Mouse (Mus musculus) adrenal gland, adult 18-20 months (tissue): ENCODE data around the gene Pml. TPM values are rescaled to one million over a fixed set of nuclear protein-coding genes. Genes with fewer than 3 reads are reported as not detected.
A peak's percentile ranks its signal among the peaks of the same experiment; 100 is the strongest.

Source experiments
- DNase-seq, 2 experiments: peaks; one replicate each; pipeline ENCODE4 v3.0.0; 2021 to 2022; ENCODE audit warnings: low spot score in 2 of 2
- total RNA-seq, 2 experiments: library from RNA; stranded (reverse); gene quantifications; 1 replicate in 1 of 2; 2 replicates in 1 of 2; pipeline ENCODE4 v1.2.3; 2021

The Pml gene
- total RNA-seq, 2 experiments from 2014 or later: 16.1 to 17.9 TPM

- DNase-seq: peak in 1 of 2 experiments; percentile 16
These were observed 46.7 kb downstream of the Pml start for GRCm38 (mm10) chr9:58202676-58203453.

DNA sequence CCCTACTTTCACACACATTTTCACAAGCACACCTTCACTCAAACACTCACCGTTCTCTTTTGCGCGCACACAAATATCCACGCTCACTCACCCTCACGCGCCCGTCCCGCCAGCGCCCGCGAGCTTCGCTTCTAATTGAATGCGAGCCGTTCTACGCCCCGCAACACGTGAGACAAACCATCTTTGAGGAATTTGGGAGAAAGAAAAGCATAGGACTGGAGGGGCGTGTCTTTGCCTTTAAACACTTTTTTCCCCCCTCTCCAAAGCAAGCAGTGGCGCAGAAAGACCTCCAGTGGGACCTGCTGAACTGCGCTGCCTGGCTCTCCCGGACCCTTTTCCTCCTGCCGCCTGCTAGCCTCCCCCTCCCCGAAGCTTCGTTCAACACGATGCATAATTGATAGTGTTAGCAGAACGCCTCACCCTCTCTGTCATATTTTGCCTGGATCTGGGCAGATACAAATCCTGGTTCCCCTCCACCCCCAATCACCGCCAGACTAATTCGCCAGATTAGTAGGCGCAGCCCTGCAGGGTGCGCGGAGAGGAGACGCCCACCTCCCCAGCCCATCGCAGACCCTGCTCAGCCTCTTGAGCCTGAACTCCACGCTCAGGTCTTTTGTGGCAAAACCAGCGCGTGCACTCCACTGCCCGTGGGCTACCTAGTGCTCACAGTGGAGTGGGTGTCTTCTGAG is 47.6 kb downstream of the Pml start:
- DNase-seq: peak in 1 of 2 experiments; percentile 14

DNA sequence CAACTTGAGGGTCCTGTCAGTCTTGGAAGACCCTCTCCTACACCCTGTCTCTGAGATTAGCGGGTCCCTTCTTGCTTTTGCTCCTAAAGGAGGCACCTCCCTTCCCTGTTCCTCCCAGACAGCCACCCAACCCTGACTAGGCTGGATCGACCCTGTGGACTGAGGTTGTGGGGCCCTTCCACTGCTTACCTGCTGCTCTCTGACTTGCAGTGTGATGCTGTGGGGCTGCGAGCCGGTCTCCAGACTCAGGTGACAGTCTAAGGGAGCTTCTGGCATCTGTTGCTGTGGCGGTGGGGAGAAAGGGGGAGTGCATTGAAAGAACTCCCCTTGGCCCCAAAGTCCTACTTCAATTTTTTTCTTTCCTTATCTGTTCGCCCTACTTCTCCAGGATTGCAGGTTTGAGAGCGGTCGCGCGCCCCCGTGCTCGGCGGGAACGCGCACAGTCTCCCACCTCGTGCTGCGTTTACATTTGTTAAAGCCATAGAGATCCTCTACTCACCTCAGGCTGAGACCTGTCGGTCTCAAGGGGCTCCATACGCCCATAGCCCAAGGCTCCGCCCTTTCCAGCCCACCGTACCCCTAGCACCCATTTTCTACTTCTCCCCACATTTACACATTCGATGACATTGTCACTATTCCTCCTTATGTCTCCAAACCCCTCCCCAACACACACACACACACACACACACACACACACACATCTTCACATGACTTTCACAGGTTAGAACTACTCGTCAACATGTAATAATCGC is 48.3 kb downstream of the Pml start:
- DNase-seq: no peak

DNA sequence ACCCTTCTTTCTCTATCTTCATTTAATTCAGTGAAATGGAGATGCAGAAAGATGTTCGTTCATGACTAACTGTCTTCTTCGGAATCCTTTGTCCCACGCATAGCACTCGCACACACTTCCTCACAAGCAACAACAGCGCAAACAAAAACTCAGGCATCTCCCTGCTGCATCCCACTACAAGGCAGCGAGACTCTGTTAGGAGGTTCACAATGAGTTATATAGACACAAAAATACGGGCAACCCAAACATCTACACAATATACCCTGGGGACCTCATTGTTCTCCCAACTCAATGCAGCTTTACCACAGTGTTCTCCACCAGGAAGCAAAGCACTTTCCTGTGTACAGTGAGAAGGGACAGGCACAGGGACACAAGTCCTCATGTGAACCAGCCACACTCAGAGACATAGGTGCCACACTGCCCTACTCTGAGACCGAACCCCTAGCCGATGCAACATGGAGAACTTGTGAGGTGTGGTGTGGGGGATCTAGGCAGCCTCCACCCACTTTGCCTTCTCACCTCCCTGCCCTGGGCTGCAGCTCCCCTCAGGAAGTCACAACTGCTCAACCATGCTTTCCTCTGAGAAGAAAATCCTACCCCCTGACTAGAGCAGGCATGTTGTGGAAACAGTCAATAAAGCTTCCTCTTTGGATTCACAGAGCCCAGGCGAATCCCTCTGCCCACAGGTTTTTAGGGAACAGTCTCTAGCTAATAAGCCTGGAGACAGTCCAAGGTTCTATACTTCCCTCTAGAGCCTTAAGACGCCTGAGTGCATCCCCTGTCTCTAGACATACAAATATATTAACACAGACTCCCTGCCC is 49.1 kb downstream of the Pml start:
- peak in 1 of 2 experiments; percentile 14 for DNase-seq

GRCm38 (mm10) chr9:58199381-58200269 is 50.0 kb downstream of the Pml start:
- no peak for DNase-seq

DNA sequence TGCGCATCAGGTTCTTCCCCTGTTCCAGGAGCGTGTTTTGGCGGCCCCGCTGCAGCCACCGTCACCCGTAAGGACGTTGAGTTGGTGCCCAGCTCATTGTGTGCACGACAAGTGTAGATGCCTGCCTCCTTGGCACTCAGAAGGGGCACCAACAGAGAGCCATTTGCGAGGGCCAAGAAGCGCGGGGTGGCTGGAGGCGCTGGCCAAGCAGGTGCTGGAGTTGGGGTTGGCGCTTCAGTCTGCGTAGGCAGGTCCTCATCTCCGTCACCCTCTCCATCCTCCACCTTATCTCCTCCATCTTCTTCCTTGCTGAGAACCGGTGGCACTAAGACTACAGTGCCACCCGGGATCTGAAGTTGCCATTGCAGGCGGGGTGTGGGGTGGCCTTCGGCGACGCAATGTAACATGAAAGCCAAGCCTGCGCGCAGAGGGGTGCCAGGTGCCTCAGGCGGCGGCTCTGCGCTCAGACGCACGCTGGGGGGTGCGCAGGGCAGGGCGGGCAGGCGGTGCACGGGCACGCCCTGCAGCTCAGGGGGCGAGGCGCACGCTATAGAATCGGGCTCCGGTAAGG is 50.7 kb downstream of the Pml start:
- no peak for DNase-seq

DNA sequence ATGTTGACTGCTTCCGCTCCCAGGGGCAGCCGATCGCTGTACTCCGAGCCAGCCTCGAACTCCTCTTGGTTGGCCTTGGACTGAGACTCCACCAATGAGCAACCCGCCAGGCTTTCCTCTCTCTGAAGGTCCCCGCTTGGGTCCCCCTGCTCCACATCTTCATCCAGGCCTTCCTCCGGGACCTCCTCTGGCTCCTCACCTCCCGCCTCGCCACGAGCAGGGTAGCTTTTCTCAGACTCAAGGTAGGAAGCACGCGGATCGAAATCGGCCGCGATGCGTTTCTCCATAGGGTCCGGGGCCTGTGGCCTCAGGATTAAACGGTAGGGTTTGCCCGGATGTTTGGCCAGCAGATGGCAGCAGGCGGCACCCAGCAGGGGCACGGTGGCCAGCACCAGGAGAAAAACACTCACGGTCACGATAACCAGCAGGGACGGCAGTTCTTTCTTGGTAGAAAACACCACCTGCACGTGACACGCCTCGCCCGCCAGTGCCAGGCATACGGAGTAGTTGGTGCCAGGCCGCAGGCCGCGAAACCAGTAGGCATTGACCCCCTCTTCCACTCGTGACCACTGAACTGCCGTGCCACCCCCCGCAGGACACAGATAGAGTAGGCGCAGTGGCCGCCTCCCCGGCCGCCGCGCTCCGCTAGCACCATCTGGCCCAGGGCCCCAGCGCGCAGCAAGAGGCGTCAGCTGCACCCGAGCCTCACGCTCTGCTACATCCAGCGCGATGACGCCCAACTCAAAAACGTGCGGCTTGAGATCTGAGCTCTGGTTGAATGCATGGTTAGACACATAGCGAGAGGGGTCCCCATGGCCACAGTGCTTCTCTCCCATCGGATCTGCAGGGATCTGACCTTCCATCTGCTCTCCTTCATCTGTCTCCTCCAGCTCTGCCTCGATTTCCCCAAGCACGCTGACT is 51.5 kb downstream of the Pml start:
- peak; percentile 64 to 67 for DNase-seq

GRCm38 (mm10) chr9:58196610-58197567 is 52.7 kb downstream of the Pml start:
- DNase-seq: no peak

DNA sequence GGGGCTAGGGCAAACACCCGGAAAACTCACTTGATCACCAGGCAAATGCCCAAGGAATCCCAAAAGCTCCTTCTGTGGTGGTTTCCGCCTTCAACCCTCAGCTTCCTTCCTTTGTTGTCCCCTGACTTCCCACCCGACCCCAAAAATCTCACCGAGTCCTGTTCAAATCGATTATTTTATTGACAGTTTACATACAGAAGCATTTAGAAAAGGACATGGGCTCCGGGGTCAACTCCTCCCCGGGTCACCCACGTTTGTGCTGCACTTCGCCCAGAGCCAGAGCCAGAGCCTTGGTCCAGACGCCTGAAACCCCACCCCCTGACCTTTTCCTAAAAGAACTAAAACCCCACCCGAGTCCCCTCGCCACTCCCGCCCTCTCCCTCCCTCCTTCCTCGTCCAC is 53.4 kb downstream of the Pml start:
- no peak for DNase-seq

GRCm38 (mm10) chr9:58195671-58196070 is 53.9 kb downstream of the Pml start:
- DNase-seq: no peak

GRCm38 (mm10) chr9:58194222-58194621 is 55.4 kb downstream of the Pml start:
- no peak for DNase-seq

GRCm38 (mm10) chr9:58184456-58184855 is 65.1 kb downstream of the Pml start:
- DNase-seq: no peak

DNA sequence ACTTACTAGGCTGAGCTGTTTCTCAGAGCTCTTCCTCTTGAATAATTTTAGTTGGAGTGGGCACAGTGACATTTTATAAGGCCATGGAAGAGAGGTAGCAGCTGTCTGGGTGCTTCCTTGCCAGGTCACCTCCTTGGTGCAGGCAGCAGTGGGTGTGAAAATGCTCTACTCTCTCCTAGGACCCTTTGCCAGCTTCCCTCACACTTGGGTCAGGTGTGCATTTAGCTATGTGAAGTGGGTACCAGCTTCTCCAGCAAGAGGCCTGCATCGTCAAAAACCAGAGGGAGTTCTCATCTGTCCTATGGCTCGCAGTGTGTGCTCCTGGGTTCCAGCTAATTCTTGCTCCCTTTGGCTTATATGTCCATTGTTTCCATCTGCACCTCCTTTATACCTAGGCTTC is 70.2 kb downstream of the Pml start:
- DNase-seq: no peak

- no peak for DNase-seq
These were observed 72.4 kb downstream of the Pml start for GRCm38 (mm10) chr9:58177165-58177564.

DNA sequence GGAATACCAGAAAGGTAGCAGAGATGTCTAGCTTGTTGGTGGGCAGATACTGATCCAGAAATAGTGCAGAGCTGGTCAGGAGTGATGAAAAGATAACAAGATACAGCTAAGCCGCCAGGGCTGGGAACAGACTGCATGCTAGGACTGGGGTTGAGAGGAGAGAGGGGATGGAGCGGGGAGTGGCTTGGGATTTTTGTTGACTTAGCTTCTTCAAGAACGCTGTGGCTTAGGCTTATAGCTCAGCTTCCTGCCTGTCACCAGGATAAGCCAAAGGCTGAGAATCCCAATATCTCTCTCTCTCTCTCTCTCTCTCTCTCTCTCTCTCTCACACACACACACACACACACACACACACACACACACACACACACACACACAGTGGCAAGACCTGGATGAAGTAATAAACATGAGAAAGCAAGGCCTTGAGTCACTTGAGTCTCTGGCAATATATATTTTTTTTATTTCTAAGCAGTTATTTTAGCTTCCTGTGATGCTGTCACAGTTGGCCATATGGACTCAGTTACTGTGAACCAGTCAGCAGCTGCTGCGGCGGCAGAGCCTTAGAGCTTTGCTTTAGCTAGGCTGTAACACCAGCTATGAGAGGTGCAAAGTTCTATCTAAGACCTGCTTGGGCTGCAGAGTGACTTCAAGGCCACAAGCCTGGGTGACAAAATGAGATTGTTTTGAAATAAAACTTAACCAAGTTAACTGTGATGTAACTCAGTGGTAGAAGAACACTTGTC is 73.7 kb downstream of the Pml start:
- no peak for DNase-seq

DNA sequence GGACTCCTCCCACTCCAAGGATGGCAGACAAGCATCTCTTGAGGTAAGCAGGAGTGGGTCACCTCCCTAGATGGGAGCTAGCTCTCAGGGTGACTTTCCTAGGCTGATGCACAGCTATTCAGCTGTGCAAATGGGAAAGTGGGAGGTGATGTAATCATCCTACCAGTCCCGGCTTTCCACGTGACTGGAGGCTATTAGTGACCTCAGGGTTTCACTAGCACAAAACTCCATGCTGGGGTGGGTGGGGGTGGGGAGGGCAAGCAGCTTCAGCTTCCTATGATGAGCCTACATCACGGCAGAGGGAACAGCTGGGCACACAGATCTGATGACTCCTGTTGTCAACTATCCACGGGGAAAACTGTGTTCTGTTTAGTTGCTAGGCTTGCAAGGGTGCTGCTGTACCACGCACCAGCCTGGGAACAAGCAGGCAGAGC is 74.8 kb downstream of the Pml start:
- no peak for DNase-seq

DNA sequence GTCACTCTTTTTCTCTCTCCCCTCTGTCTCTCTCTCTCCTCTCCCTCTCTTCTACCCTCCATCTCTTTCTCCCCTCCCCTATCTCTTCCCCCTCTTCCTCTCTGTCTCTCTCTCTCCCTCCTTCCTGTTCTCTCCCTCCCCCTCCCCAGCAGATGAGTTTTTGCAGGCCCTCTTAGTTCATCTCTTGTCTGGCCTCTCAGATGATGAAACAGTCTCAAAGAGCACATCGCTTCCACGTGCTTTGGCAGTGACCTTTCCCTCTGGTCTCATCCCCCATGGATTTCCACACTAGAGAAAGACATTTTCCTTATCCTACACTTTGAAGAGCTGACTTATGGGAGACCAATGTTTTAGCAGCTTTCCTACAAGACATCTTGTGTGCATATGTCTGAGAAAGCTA is 76.7 kb downstream of the Pml start:
- DNase-seq: no peak
